Comparison of ENCODE assay signal across 8 mouse cellular contexts in genomic region chr2:57919102-57919731, GRCm38 (mm10).
DNase-seq lines count a peak whose midpoint lies in the region; ATAC-seq and TF ChIP-seq lines count a peak whose summit lies in the region.

No protein-coding gene starts in this region.

- H3K9ac ChIP-seq in intestine, postnatal 0 days (ENCODE audit: low read depth, low read length) = no peak overlapping the region
- no peak overlapping the region for H3K9ac ChIP-seq in intestine, embryonic 16.5 days (ENCODE audit: low read depth, low read length)
- no peak overlapping the region for H3K9ac ChIP-seq in ES-E14 (ENCODE audit: insufficient read depth, low read depth, low read length, poor library complexity, severe bottlenecking)
- H3K9ac ChIP-seq in midbrain, embryonic 15.5 days = no peak overlapping the region

- TF ChIP-seq CTCF in intestine, postnatal 0 days (IDR thresholded peaks at IDR 0.05; ENCODE audit: low read depth) = peak; percentile 78

- H3K4me2 ChIP-seq in intestine, postnatal 0 days (replicated peaks; ENCODE audit: low read depth) = no peak overlapping the region
- no peak overlapping the region for H3K4me2 ChIP-seq in intestine, embryonic 16.5 days (ENCODE audit: low read depth, low read length)
- H3K4me2 ChIP-seq in midbrain, embryonic 15.5 days = peak overlapping the region; percentile 27

- no peaks in the 10 kb centered on the region for H3K27me3 ChIP-seq in intestine, postnatal 0 days (replicated peaks; ENCODE audit: control insufficient read depth, insufficient read depth, low read length)
- H3K27me3 ChIP-seq in intestine, embryonic 16.5 days (replicated peaks; ENCODE audit: control insufficient read depth, insufficient read depth, low read length) = no peaks in the 10 kb centered on the region
- H3K27me3 ChIP-seq in midbrain, embryonic 15.5 days (replicated peaks) = no peaks in the 10 kb centered on the region

- H3K4me3 ChIP-seq in intestine, postnatal 0 days (ENCODE audit: low read depth, low read length) = no peak overlapping the region
- H3K4me3 ChIP-seq in intestine, embryonic 16.5 days (ENCODE audit: low read length) = no peak overlapping the region
- H3K4me3 ChIP-seq in ES-E14 (ENCODE audit: insufficient read depth in 1 of 2, low read depth in 1 of 2, low read length in 2 of 2, poor library complexity in 1 of 2, severe bottlenecking in 1 of 2) = no peak overlapping the region
- H3K4me3 ChIP-seq in midbrain, embryonic 15.5 days = no peak overlapping the region

- H3K27ac ChIP-seq in intestine, postnatal 0 days (ENCODE audit: low read depth, low read length) = no peak overlapping the region
- H3K27ac ChIP-seq in intestine, embryonic 16.5 days (ENCODE audit: low read length) = no peak overlapping the region
- H3K27ac ChIP-seq in ES-E14 (ENCODE audit: insufficient read depth, low read depth, low read length, poor library complexity, severe bottlenecking) = no peak overlapping the region
- H3K27ac ChIP-seq in midbrain, embryonic 15.5 days = no peak overlapping the region

- no peak for ATAC-seq in intestine, postnatal 0 days
- ATAC-seq in intestine, embryonic 16.5 days = no peak
- ATAC-seq in midbrain, embryonic 15.5 days (replicated peaks) = no peak; the same call in 1 of the 2 replicates
- no peak for ATAC-seq in inflammation-experienced regulatory T-cells, adult 6 months

- no peaks in the 10 kb centered on the region for H3K4me1 ChIP-seq in intestine, postnatal 0 days (replicated peaks; ENCODE audit: control insufficient read depth, insufficient read depth, low read length)
- H3K4me1 ChIP-seq in intestine, embryonic 16.5 days (ENCODE audit: control insufficient read depth, insufficient read depth, low read length) = no peaks in the 10 kb centered on the region
- no peaks in the 10 kb centered on the region for H3K4me1 ChIP-seq in ES-E14 (ENCODE audit: control insufficient read depth in 2 of 2, insufficient read depth in 2 of 2, low read length in 2 of 2, poor library complexity in 1 of 2)
- H3K4me1 ChIP-seq in midbrain, embryonic 15.5 days = no peaks in the 10 kb centered on the region

- H3K9me3 ChIP-seq in intestine, postnatal 0 days (ENCODE audit: control insufficient read depth) = no peaks in the 10 kb centered on the region
- no peaks in the 10 kb centered on the region for H3K9me3 ChIP-seq in intestine, embryonic 16.5 days (ENCODE audit: control insufficient read depth, low read length)
- H3K9me3 ChIP-seq in ES-E14 (ENCODE audit: control insufficient read depth, insufficient read depth, low read depth, low read length) = no peaks in the 10 kb centered on the region
- H3K9me3 ChIP-seq in midbrain, embryonic 15.5 days = no peaks in the 10 kb centered on the region

- 51% methylated on average over 14 of the region's 14 CpGs for WGBS in intestine, postnatal 0 days
- WGBS in intestine, embryonic 16.5 days = 55% methylated on average over 14 of the region's 14 CpGs
- whole genome bisulfite sequencing in midbrain, embryonic 15.5 days = 39% methylated on average over 14 of the region's 14 CpGs

- intact Hi-C loops in gastrocnemius, postnatal 14 days (cut with DNase I; ENCODE audit: low total_unique reads) = loop anchor here (5.0 kb wide), 1 partner anchor 1807 kb away; no protein-coding TSS in a partner anchor
- intact Hi-C loops in left cerebral cortex, postnatal 14 days (cut with DNase I) = loop anchor here (2.0 to 10.0 kb wide), 2 partner anchors 214 to 1806 kb away; no protein-coding TSS in a partner anchor

- peak; percentile 28 for DNase-seq in ES-E14 (ENCODE audit: low read depth, low spot score)
- DNase-seq in c-Kit-positive CD71-positive TER-119-negative erythroid progenitor cells, embryonic 14.5 days (ENCODE audit: low read depth) = peak; percentile 17
- peak; percentile 12 for DNase-seq in gastrocnemius, postnatal 14 days
- DNase-seq in left cerebral cortex, postnatal 14 days (ENCODE audit: low spot score in 2 of 2) = peak; percentile 58 to 74

- H3K36me3 ChIP-seq in intestine, postnatal 0 days (ENCODE audit: control insufficient read depth, insufficient read depth) = no peaks in the 10 kb centered on the region
- no peaks in the 10 kb centered on the region for H3K36me3 ChIP-seq in intestine, embryonic 16.5 days (ENCODE audit: control insufficient read depth, insufficient read depth, low read length)
- H3K36me3 ChIP-seq in ES-E14 (ENCODE audit: control insufficient read depth, insufficient read depth, low read length, poor library complexity, severe bottlenecking) = no peaks in the 10 kb centered on the region
- H3K36me3 ChIP-seq in midbrain, embryonic 15.5 days (replicated peaks) = no peaks in the 10 kb centered on the region

- in situ Hi-C loops in ES-E14 (cut with MboI; ENCODE audit: low sequenced_read_pairs in 2 of 2, unreplicated experiment in 2 of 2) = loop anchor here in 1 of 2 experiments (25.0 kb wide), 1 partner anchor 1807 kb away; no protein-coding TSS in a partner anchor

TF ChIP-seq in ES-E14, 5 proteins besides CTCF, POLR2A, EP300 and RAD21:
- TF ChIP-seq ZC3H11A (IDR thresholded peaks at IDR 0.05; ENCODE audit: borderline replicate concordance, low read depth, low read length) = peak; percentile 24; the same call in 1 of the 2 replicates
- no peak for TF ChIP-seq HCFC1 (IDR thresholded peaks at IDR 0.05; ENCODE audit: borderline replicate concordance, insufficient read depth, low read length)

Comparison
In these comparisons a context has a peak if more than half of its experiments do, and no peak if none do; other contexts are left out.
1. DNase-seq: peak in every context shown above with its lines; median percentile 66 in left cerebral cortex, postnatal 14 days; 28 in ES-E14; 17 in c-Kit-positive CD71-positive TER-119-negative erythroid progenitor cells, embryonic 14.5 days; 12 in gastrocnemius, postnatal 14 days.